Mouse (Mus musculus) ovary, adult 10 weeks (tissue): ENCODE data around the gene 1700024G13Rik. TPM values are rescaled to one million over a fixed set of nuclear protein-coding genes. Genes with fewer than 3 reads are reported as not detected.

Source experiments
- polyA plus RNA-seq: library from polyadenylated mRNA; stranded (reverse); fragments of 350-450 nt; fragmentation: Illumina TruSeq; extraction: RNeasy Lipid Tissue Mini Kit (QIAGEN cat#74804); gene quantifications from one replicate; pipeline ENCODE4 v1.2.3, GENCODE M21; 2014

1700024G13Rik gene
- polyA plus RNA-seq = 3.1 TPM

DNA sequence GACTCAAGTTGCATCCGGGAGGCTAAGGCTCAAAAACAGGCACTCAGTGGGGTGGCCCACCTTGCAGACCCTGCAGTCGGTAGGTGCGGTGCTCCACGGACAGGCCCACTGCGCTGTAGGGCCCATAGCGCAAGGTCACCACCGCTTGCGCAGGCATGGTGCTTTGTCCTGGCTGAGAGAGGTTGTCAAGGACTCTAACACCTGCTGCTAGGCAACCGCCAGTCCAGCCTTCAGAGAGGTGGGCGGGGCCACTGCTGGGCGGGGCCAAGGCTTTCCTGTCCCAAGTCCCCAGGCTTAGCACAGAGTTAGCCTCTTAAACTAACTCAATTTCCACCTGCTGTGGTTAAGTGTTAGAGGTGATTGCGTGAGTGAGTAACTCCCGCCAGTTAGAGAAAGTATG, at the start of gene 1700024G13Rik:
TSS of gene 1700024G13Rik (minus strand) at position 196 of the 400 bp plus-strand sequence.

Other genes starting within 250 kb of the 1700024G13Rik start
- gene Msmb, start 246.4 kb downstream of the 1700024G13Rik start, polyA plus RNA-seq = not detected
- gene Ncoa4, start 228.5 kb downstream of the 1700024G13Rik start, polyA plus RNA-seq = 296 TPM
- 101 TPM for gene Timm23, start 186.5 kb downstream of the 1700024G13Rik start, polyA plus RNA-seq
- 86.8 TPM for gene Parg, start 186.4 kb downstream of the 1700024G13Rik start, polyA plus RNA-seq
- 0.77 TPM for gene Ogdhl, start 66.4 kb downstream of the 1700024G13Rik start, polyA plus RNA-seq
- not detected for gene Slc18a3, start 76.5 kb upstream of the 1700024G13Rik start, polyA plus RNA-seq
- gene Chat, start 77.6 kb upstream of the 1700024G13Rik start, polyA plus RNA-seq = not detected
- 11.8 TPM for gene Ercc6, start 125.1 kb upstream of the 1700024G13Rik start, polyA plus RNA-seq
- gene Prrxl1, start 211.0 kb upstream of the 1700024G13Rik start, polyA plus RNA-seq = not detected